Mouse (Mus musculus) thymus, adult 2 months (tissue): ENCODE data around the gene Sds.

Experiments used
- CTCF ChIP-seq: fragments of 200-500 bp; IDR thresholded peaks from 2 replicates; pipeline ENCODE4 v1.5.1; 2012; ENCODE audit warnings: mild to moderate bottlenecking, control low read depth, low read length, moderate library complexity, borderline replicate concordance; ENCODE audit not compliant: control insufficient read depth, poor library complexity, insufficient read depth; ENCODE audit errors: extremely low read depth
- POLR2A ChIP-seq: fragments of 200-500 bp; IDR thresholded peaks from 2 replicates; pipeline ENCODE4 v1.6.1; 2012; ENCODE audit warnings: mild to moderate bottlenecking, low read length, control low read depth, moderate library complexity; ENCODE audit not compliant: control insufficient read depth, poor library complexity, insufficient read depth; ENCODE audit errors: extremely low read depth

GRCm38 (mm10) chr5:120505781-120506180 is 29.5 kb downstream of the Sds start:
- no peak for TF ChIP-seq POLR2A
- no peak for TF ChIP-seq CTCF
